Mouse (Mus musculus) limb, embryonic 14.5 days (tissue): Measurements from ENCODE around the gene Txlng. TPM values are rescaled to one million over a fixed set of nuclear protein-coding genes. Genes with fewer than 3 reads are reported as not detected.

Experiments
- ATAC-seq: fragments of 200-750 bp; cut with Nextera tagmentation; 2 replicates; pipeline ENCODE4 v1.8.0; 2017; ENCODE audit warnings: low read depth, moderate number of reproducible peaks, moderate TSS enrichment; ENCODE audit not compliant: low FRiP score
- DNase-seq: peaks from one replicate; pipeline ENCODE4 v3.0.0-alpha.2; 2015; ENCODE audit warnings: low spot score
- H3K27ac ChIP-seq: fragments of 300-500 bp; sonication (generic); replicated peaks from 2 replicates; pipeline ENCODE4 v1.5.1; 2014; ENCODE audit warnings: low read depth, mild to moderate bottlenecking, low read length, moderate library complexity, mixed read lengths
- H3K27me3 ChIP-seq: fragments of 300-500 bp; sonication (generic); 2 replicates; pipeline ENCODE4 v1.6.1; 2014; ENCODE audit warnings: low read length, mixed read lengths; ENCODE audit not compliant: control insufficient read depth, insufficient read depth
- H3K36me3 ChIP-seq: fragments of 300-500 bp; sonication (generic); 2 replicates; pipeline ENCODE4 v1.6.1; 2014; ENCODE audit warnings: mild to moderate bottlenecking, low read length, moderate library complexity, mixed read lengths; ENCODE audit not compliant: control insufficient read depth, insufficient read depth
- H3K4me1 ChIP-seq: fragments of 300-500 bp; sonication (generic); 2 replicates; pipeline ENCODE4 v1.6.1; 2014; ENCODE audit warnings: antibody characterized with exemption, low read length, mixed read lengths; ENCODE audit not compliant: control insufficient read depth, insufficient read depth
- H3K4me2 ChIP-seq: fragments of 300-500 bp; sonication (generic); replicated peaks from 2 replicates; pipeline ENCODE4 v1.6.1; 2014; ENCODE audit warnings: low read depth, mild to moderate bottlenecking, low read length, moderate library complexity; ENCODE audit not compliant: severe bottlenecking
- H3K4me3 ChIP-seq: fragments of 300-500 bp; sonication (generic); replicated peaks from 2 replicates; pipeline ENCODE4 v1.5.1; 2014; ENCODE audit warnings: low read length
- H3K9ac ChIP-seq: fragments of 300-500 bp; sonication (generic); 2 replicates; pipeline ENCODE4 v1.6.1; 2014; ENCODE audit warnings: mild to moderate bottlenecking, low read depth, low read length, moderate library complexity; ENCODE audit not compliant: severe bottlenecking
- H3K9me3 ChIP-seq: fragments of 300-500 bp; sonication (generic); 2 replicates; pipeline ENCODE4 v1.6.1; 2016; ENCODE audit warnings: low read length; ENCODE audit not compliant: control insufficient read depth
- POLR2A ChIP-seq: fragments of 200-500 bp; IDR thresholded peaks from 2 replicates; pipeline ENCODE4 v1.8.0; 2012; ENCODE audit warnings: inconsistent platforms, mild to moderate bottlenecking, moderate library complexity, borderline replicate concordance; ENCODE audit not compliant: insufficient read depth, insufficient read length; ENCODE audit errors: extremely low read depth
- WGBS: fragments of 180-500 bp; shearing (Covaris S2); extraction: QIAGEN DNeasy Blood & Tissue Kit; methylation state at CpG from one replicate; pipeline ENCODE4 v1.1.7; 2014; 5-methylcytosine and 5-hydroxymethylcytosine counted together
- polyA plus RNA-seq, 2 experiments: library from polyadenylated mRNA; depleted of rRNA in 1 of 2; stranded (reverse) in 1 of 2; unstranded in 1 of 2; fragments of >200 nt; fragmentation: Nextera tagmentation in 1 of 2; extraction: Ambion mirVana in 1 of 2; gene quantifications; 2 replicates each; pipeline versions ENCODE4 v1.2.1 to v1.2.3; 2012 to 2014

Gene Txlng
- polyA plus RNA-seq (2012; rRNA removed) (12.4 and 12.8 TPM in 2 replicates), polyA plus RNA-seq (2014; fragmentation: Nextera tagmentation; extraction: Ambion mirVana) (11.9 and 13.1 TPM in 2 replicates)

GRCm38 (mm10) chrX:162829203-162829708, at the start of gene Txlng:
Gene Txlng (minus strand): TSS chrX:162829454.
- ATAC-seq (peak; percentile 98), DNase-seq (peak; percentile 96)
- no peaks in the 10 kb centered on the region for H3K36me3 ChIP-seq
- peak within 1 kb of the TSS; percentile 76 for H3K4me2 ChIP-seq
- peak within 1 kb of the TSS; percentile 50 for H3K4me3 ChIP-seq
- no peaks in the 10 kb centered on the region for H3K9me3 ChIP-seq
- no peaks in the 10 kb centered on the region for H3K4me1 ChIP-seq
- peak; percentile 62; the same call in 1 of the 2 replicates for TF ChIP-seq POLR2A
- no peaks in the 10 kb centered on the region for H3K27me3 ChIP-seq
- H3K27ac ChIP-seq = no peak within 1 kb of the TSS
- 25% methylated on average over 30 of the region's 37 CpGs for WGBS
- peak within 1 kb of the TSS; percentile 55 for H3K9ac ChIP-seq

GRCm38 (mm10) chrX:162878236-162878635, 49.0 kb upstream of the Txlng start:
- H3K4me3 ChIP-seq = no peak overlapping the region
- no peaks in the 10 kb centered on the region for H3K27me3 ChIP-seq
- no peak overlapping the region for H3K9ac ChIP-seq
- no peak overlapping the region for H3K27ac ChIP-seq
- WGBS = 90% methylated on average over 3 of the region's 3 CpGs
- no peak for DNase-seq
- no peaks in the 10 kb centered on the region for H3K9me3 ChIP-seq
- TF ChIP-seq POLR2A = no peak
- H3K4me1 ChIP-seq = no peaks in the 10 kb centered on the region
- H3K4me2 ChIP-seq = no peak overlapping the region
- peaks cover 21% of the 10 kb centered on the region; the same call in 1 of the 2 replicates for H3K36me3 ChIP-seq
- ATAC-seq = no peak

DNA sequence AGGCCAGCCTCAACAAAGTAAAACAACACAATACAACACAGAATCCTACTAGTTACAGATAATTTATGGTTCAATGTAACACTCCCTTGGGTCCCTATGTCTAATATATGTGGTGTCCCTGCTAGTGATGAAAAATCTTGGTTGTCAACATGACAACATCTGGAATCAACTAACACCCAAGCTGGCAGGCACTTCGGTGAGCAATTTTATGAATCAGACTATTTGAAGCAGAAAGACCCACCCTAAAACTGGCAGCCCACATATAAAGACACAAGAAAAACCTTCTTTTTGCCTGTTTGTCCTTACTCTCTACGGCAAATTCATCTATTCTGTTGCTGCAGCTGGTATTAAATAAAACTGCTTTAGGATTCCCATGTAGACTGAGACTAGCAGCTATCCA, 44.5 kb upstream of the Txlng start:
- H3K4me2 ChIP-seq = no peak overlapping the region
- no peaks in the 10 kb centered on the region for H3K27me3 ChIP-seq
- no peak for DNase-seq
- H3K4me1 ChIP-seq = no peaks in the 10 kb centered on the region
- no peak for ATAC-seq
- H3K4me3 ChIP-seq = no peak overlapping the region
- no peak for TF ChIP-seq POLR2A
- H3K27ac ChIP-seq = no peak overlapping the region
- peaks cover 32% of the 10 kb centered on the region for H3K36me3 ChIP-seq
- H3K9ac ChIP-seq = no peak overlapping the region
- 48% methylated on average over 2 of the region's 2 CpGs for WGBS
- no peaks in the 10 kb centered on the region for H3K9me3 ChIP-seq

- H3K4me1 ChIP-seq = no peaks in the 10 kb centered on the region
- H3K27me3 ChIP-seq = no peaks in the 10 kb centered on the region
- no peak overlapping the region for H3K9ac ChIP-seq
- no peak overlapping the region for H3K4me2 ChIP-seq
- no peak overlapping the region for H3K4me3 ChIP-seq
- H3K9me3 ChIP-seq = no peaks in the 10 kb centered on the region
- no peak overlapping the region for H3K27ac ChIP-seq
- no peak for ATAC-seq
- peak; percentile 10 for DNase-seq
- H3K36me3 ChIP-seq = peaks cover 25% of the 10 kb centered on the region
- no peak for TF ChIP-seq POLR2A
- whole genome bisulfite sequencing = 42% methylated on average over 4 of the region's 4 CpGs
Measured at GRCm38 (mm10) chrX:162871734-162872517, 42.7 kb upstream of the Txlng start.

- 67% methylated on average over 3 of the region's 3 CpGs for WGBS
- H3K4me1 ChIP-seq = no peaks in the 10 kb centered on the region
- no peak overlapping the region for H3K9ac ChIP-seq
- H3K27ac ChIP-seq = no peak overlapping the region
- H3K4me2 ChIP-seq = no peak overlapping the region
- no peaks in the 10 kb centered on the region for H3K27me3 ChIP-seq
- no peak overlapping the region for H3K4me3 ChIP-seq
- no peaks in the 10 kb centered on the region for H3K9me3 ChIP-seq
- DNase-seq (no peak), ATAC-seq (no peak)
- peaks cover 19% of the 10 kb centered on the region for H3K36me3 ChIP-seq
- no peak for TF ChIP-seq POLR2A
Measured at GRCm38 (mm10) chrX:162868294-162868965, 39.2 kb upstream of the Txlng start.
